Mouse (Mus musculus) forebrain, embryonic 14.5 days (tissue): ENCODE results near the gene Pctp. TPM values are rescaled to one million over a fixed set of nuclear protein-coding genes. Genes with fewer than 3 reads are reported as not detected.

Experiments
- ATAC-seq: fragments of 200-750 bp; cut with Nextera tagmentation; 2 replicates; pipeline ENCODE4 v1.8.0; 2017; ENCODE audit warnings: mild to moderate bottlenecking, moderate library complexity
- DNase-seq: peaks from one replicate; pipeline ENCODE4 v3.0.0-alpha.2; 2015; ENCODE audit warnings: low spot score
- H3K27ac ChIP-seq: fragments of 300-500 bp; sonication (generic); 2 replicates; pipeline ENCODE4 v1.5.1; 2014; ENCODE audit warnings: low read depth, mild to moderate bottlenecking, control low read depth, low read length, moderate library complexity
- H3K27me3 ChIP-seq: fragments of 300-500 bp; sonication (generic); replicated peaks from 2 replicates; pipeline ENCODE4 v1.6.1; 2014; ENCODE audit warnings: low read length, control low read depth, mixed read lengths; ENCODE audit not compliant: control insufficient read depth, insufficient read depth
- H3K36me3 ChIP-seq: fragments of 300-500 bp; sonication (generic); 2 replicates; pipeline ENCODE4 v1.6.1; 2014; ENCODE audit warnings: low read length, control low read depth; ENCODE audit not compliant: control insufficient read depth, insufficient read depth
- H3K4me1 ChIP-seq: fragments of 300-500 bp; sonication (generic); 2 replicates; pipeline ENCODE4 v1.6.1; 2014; ENCODE audit warnings: antibody characterized with exemption, low read length, control low read depth; ENCODE audit not compliant: control insufficient read depth, insufficient read depth
- H3K4me2 ChIP-seq: fragments of 300-500 bp; sonication (generic); 2 replicates; pipeline ENCODE4 v1.6.1; 2014; ENCODE audit warnings: mild to moderate bottlenecking, control low read depth, low read length
- H3K4me3 ChIP-seq: fragments of 300-500 bp; sonication (generic); 2 replicates; pipeline ENCODE4 v1.5.1; 2014; ENCODE audit warnings: low read depth, low read length, control low read depth
- H3K9ac ChIP-seq: fragments of 300-500 bp; sonication (generic); 2 replicates; pipeline ENCODE4 v1.6.1; 2014; ENCODE audit warnings: mild to moderate bottlenecking, low read length, control low read depth, moderate library complexity
- H3K9me3 ChIP-seq: fragments of 300-500 bp; sonication (generic); replicated peaks from 2 replicates; pipeline ENCODE4 v1.6.1; 2016; ENCODE audit warnings: low read length, control low read depth, mixed read lengths; ENCODE audit not compliant: control insufficient read depth
- WGBS: fragments of 180-500 bp; shearing (Covaris S2); extraction: QIAGEN DNeasy Blood & Tissue Kit; methylation state at CpG from one replicate; pipeline ENCODE4 v1.1.7; 2014; 5-methylcytosine and 5-hydroxymethylcytosine counted together
- polyA plus RNA-seq: library from polyadenylated mRNA; unstranded; fragments of >200 nt; fragmentation: Nextera tagmentation; extraction: Ambion mirVana; gene quantifications from 2 replicates; pipeline ENCODE4 v1.2.1, GENCODE M21; 2014

Gene Pctp
- polyA plus RNA-seq, 1 experiment from 2014 or later = 0.80 TPM

DNA sequence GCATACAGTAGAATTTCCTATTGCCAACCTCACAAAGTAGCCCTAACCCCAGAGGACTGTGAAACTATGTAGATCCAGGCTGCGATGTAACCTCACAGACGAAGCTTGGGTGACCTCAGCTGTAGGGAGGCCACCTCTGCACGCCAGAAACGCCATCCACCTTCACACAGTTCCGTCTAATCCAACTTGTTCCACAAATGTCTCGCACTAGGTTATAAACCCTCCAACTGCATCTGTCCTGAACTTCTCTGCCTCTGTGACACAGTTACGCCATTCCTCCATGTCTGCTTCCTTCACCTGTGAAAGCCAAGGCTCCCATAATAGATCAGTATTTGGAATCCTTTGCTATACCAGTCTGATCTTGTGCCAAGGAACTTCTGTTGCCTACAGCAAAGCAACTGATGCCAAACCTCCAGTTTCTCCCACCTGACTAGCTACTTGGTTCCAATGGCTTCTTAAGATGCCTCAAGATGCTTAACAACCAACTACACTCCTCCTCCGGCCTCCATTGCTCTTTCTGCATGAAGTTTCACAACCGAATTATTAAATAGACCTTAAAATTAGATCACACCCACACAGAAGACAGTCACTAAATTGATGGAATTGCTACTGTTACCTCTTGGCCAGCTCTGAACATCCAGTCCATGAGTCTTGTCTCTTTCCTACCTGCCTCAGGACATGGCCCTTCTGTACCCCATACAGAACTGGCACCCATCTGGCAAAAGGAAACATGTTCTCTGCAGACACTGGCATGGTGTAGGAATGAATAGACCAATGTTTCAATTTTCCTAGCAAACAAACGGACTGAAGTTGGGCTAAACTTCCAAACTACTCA, 1.1 kb downstream of the Pctp start:
- DNase-seq (no peak), ATAC-seq (no peak)
- peak overlapping the region; percentile 70; the same call in 1 of the 2 replicates for H3K4me2 ChIP-seq
- 90% methylated on average over 10 of the region's 10 CpGs for WGBS
- H3K36me3 ChIP-seq = no peaks in the 10 kb centered on the region
- no peak overlapping the region for H3K9ac ChIP-seq
- H3K27me3 ChIP-seq = no peaks in the 10 kb centered on the region
- no peak overlapping the region for H3K27ac ChIP-seq
- no peak overlapping the region for H3K4me3 ChIP-seq
- H3K4me1 ChIP-seq = peaks cover 2% of the 10 kb centered on the region; the same call in 1 of the 2 replicates
- H3K9me3 ChIP-seq = no peaks in the 10 kb centered on the region

DNA sequence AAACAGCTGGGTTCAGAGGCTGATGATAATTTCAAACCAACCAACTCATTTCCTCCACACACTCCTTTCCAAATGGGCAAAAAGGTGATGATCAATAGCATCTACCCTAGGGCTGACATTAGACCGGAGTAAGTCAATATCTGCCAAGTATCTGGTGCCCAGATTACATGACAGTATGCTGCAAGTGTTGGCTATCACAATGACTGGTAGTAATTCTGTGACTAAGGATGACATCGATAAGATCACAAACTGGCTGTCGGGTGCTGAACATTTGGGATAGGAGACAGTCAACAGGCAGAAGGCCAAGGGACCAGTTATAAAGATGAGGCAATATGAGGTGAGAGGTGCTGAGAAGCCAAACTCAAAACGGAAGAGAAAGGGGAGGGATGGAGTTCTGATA, 2.0 kb downstream of the Pctp start:
- H3K4me2 ChIP-seq = no peak overlapping the region
- H3K9me3 ChIP-seq = no peaks in the 10 kb centered on the region
- no peak overlapping the region for H3K9ac ChIP-seq
- H3K27ac ChIP-seq = no peak overlapping the region
- no peak overlapping the region for H3K4me3 ChIP-seq
- H3K27me3 ChIP-seq = no peaks in the 10 kb centered on the region
- H3K36me3 ChIP-seq = no peaks in the 10 kb centered on the region
- DNase-seq (no peak), ATAC-seq (no peak)
- H3K4me1 ChIP-seq = peaks cover 2% of the 10 kb centered on the region; the same call in 1 of the 2 replicates
- WGBS = 90% methylated on average over 4 of the region's 4 CpGs

DNA sequence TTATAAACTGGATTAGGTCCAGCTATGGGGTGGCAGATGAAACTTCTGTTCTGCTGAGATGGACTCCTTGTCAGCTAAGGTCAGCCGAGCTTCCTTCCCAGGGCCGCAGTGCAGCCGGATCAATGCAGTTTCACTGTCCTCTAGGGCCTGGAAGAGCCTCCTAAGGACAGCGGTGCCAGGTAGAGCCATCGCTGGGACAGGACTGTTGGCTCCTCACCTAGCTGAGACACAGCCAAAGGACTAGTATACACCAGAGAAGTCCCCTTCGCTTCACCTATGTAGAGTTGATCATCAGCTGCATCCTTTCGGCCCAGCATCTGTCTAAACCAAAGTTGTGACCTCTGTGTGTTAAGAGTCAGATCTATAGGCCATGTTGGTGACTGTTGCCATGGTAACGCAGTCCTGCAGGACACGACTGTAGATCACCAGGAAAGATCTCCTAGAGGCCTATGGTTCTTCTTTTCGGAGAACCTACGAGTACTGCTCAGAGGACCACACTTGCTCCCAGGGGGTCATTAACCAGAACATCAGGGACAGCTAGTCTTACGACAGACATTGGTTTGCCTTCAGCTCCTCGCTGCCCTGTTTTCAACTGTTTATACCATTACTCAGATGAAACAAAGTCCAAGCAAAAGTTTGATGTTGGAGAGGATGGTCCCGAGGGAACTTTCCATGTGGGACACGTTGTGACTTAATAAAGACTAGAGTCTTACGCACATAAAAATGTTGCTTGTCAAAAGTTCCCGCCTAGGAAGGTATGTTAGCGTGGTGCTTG, 3.5 kb downstream of the Pctp start:
- Histone ChIP-seq H3K9me3 (no peaks in the 10 kb centered on the region), H3K27ac (no peak overlapping the region), H3K27me3 (no peaks in the 10 kb centered on the region), H3K36me3 (no peaks in the 10 kb centered on the region), H3K4me3 (no peak overlapping the region), H3K4me2 (no peak overlapping the region), H3K4me1 (peaks cover 2% of the 10 kb centered on the region; the same call in 1 of the 2 replicates), H3K9ac (no peak overlapping the region)
- ATAC-seq = no peak
- no peak for DNase-seq
- 92% methylated on average over 18 of the region's 18 CpGs for WGBS

DNA sequence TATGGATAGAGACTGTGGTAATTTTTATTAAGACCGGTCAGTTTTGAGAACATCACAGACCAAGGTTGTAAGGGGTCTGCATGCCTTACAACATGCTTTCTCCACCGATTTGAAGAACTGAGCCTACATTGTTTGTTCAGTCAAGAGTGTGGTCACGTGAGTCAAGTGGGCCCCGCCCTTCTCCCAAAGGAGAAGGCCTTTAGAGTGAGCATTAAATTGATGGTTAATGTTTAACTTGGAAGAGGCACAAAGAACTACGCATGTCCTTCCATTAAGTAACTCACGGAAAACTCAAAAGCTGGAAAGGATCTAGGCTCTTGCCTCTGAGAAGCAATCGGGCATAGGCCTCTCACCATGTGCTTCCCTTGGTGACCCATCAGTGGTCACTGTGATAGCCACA, 5.8 kb downstream of the Pctp start:
- Histone ChIP-seq H3K4me3 (no peak overlapping the region), H3K27me3 (no peaks in the 10 kb centered on the region), H3K27ac (no peak overlapping the region), H3K4me1 (no peaks in the 10 kb centered on the region), H3K36me3 (no peaks in the 10 kb centered on the region), H3K9me3 (no peaks in the 10 kb centered on the region), H3K4me2 (no peak overlapping the region), H3K9ac (no peak overlapping the region)
- WGBS = 93% methylated on average over 7 of the region's 7 CpGs
- ATAC-seq (no peak), DNase-seq (no peak)

DNA sequence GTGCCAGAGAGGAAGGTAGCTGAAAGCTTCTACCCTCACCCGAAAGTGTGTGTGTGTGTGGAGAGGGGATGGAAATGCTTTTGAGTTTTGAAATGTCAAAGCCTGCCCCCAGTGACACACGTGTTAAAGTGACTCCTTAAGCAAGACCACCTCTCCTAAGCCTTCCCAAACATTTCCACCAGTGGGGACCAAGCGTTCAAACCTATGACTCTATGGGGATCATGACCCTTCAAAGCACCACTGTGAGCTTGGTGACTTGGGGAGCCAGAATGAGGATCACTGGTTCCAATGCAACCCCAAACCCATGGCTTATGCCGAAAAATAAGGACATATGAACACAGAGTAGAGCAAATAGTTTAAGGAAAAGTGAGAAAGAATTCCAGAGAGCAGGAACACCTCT, 6.3 kb downstream of the Pctp start:
- Histone ChIP-seq H3K4me1 (no peaks in the 10 kb centered on the region), H3K9me3 (no peaks in the 10 kb centered on the region), H3K9ac (no peak overlapping the region), H3K27me3 (no peaks in the 10 kb centered on the region), H3K4me2 (no peak overlapping the region), H3K27ac (no peak overlapping the region), H3K4me3 (no peak overlapping the region), H3K36me3 (no peaks in the 10 kb centered on the region)
- no peak for ATAC-seq
- no peak for DNase-seq
- 89% methylated on average over 4 of the region's 4 CpGs for WGBS

DNA sequence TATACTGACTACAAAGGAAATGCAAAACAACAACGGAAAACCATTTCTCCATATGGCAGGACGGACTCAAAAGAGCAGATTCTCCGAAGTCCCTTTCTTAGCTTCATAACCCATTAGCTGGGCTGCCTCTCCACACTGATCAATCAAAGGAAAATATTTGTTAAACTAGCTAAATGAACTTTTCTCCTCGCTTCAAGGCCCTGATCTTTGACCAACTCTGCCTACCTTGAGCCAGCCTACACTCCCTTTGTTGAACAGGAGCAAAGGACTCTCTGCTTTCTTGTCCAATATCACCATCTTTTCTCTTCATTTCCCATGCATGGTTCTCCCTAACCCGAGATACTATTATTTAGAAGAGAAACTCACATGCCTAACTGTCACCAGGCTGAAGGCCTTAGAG, 7.1 kb downstream of the Pctp start:
- no peak for DNase-seq

DNA sequence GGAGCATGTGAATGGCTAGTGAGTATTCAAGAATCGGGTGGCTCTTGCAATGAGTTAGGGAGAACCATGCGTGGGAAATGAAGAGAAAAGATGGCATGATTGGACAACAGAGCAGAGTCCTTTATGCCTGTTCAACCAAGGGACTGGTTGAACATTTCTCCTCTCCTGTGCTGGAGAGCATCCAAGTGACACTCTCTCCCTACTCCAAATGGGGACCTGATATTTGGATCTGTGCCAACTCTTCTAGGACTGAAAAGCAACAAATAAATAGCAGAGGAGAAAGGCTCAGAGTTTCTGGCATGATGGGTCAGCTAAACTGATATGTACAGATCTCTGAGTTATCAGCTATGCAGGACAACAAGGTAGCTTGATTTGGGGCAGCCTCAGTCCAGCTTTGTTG, 8.0 kb downstream of the Pctp start:
- no peak for ATAC-seq

More for the DNA sequence above, 7.1 kb downstream of the Pctp start:
- no peak overlapping the region for H3K27ac ChIP-seq
- no peaks in the 10 kb centered on the region for H3K27me3 ChIP-seq
- H3K9ac ChIP-seq = no peak overlapping the region
- no peak for ATAC-seq
- H3K4me3 ChIP-seq = no peak overlapping the region
- no peaks in the 10 kb centered on the region for H3K4me1 ChIP-seq
- H3K4me2 ChIP-seq = no peak overlapping the region
- WGBS = 87% methylated on average over 5 of the region's 5 CpGs
- no peaks in the 10 kb centered on the region for H3K36me3 ChIP-seq
- H3K9me3 ChIP-seq = no peaks in the 10 kb centered on the region

DNA sequence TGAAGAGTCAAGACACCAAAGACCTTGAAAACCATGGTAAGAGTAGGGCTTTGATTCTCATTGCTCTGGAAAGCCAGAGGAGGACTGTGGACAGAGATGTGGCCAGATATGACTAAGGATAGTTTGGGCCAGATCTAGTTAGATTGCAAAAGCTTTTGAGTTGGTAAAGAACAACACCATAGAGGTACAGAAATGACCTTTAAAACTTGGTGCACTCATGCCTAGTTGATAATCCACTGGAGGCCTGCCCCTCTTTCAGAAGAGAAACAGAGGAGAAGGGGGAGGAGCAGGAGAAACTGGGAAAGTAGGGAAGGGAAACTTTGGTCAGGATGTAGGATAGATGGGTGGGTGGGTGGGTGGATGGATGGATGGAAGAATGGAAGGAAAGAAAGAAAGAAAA, 11.0 kb downstream of the Pctp start:
- DNase-seq = no peak
- H3K9me3 ChIP-seq = no peaks in the 10 kb centered on the region
- H3K9ac ChIP-seq = no peak overlapping the region
- no peak overlapping the region for H3K4me2 ChIP-seq
- H3K27me3 ChIP-seq = no peaks in the 10 kb centered on the region
- H3K27ac ChIP-seq = no peak overlapping the region
- H3K4me3 ChIP-seq = no peak overlapping the region
- ATAC-seq = no peak
- H3K4me1 ChIP-seq = no peaks in the 10 kb centered on the region
- H3K36me3 ChIP-seq = no peaks in the 10 kb centered on the region

More for the DNA sequence above, 8.0 kb downstream of the Pctp start:
- Histone ChIP-seq H3K36me3 (no peaks in the 10 kb centered on the region), H3K4me2 (no peak overlapping the region), H3K4me1 (no peaks in the 10 kb centered on the region), H3K27ac (no peak overlapping the region), H3K9me3 (no peaks in the 10 kb centered on the region), H3K4me3 (no peak overlapping the region), H3K9ac (no peak overlapping the region), H3K27me3 (no peaks in the 10 kb centered on the region)
- no peak for DNase-seq
- WGBS = 58% methylated on average over 2 of the region's 2 CpGs
